ENCODE assay signal across 11 mouse cellular contexts in the genomic region with DNA sequence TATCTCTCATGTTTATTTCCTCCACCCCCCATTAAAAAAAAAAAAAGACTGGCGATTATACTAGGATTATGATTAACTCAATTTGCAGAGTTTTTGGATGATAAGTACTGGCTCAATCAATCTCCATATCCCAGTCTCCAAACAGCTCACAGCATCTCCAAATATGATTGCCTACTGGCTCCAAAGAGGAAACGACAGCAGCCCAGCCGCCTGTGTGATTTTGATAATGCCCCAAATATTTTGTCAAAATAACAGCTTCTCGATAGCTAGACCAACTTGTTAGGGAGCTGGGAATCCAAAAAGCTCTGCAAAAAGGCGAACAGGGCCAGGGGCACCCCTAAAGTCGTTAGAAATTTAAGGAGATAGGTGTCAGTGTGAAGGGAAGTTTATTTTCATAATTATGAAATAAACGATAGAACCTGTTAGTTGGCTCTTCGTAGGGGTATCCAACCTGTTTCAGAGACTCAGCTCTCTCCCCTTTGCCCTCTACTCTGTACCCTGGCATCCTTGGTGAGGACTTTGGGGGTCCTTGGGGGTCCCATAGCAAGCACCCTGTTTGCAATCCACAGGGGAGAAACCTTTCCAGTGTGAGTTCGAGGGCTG. TPM values are rescaled to one million over a fixed set of nuclear protein-coding genes. Genes with fewer than 3 reads are reported as not detected.
A peak's percentile ranks its signal among the peaks of the same experiment; 100 is the strongest.
DNase-seq lines count a peak whose midpoint lies in the region; ATAC-seq and TF ChIP-seq lines count a peak whose summit lies in the region.
"Had no signal": no experiment of that assay in that cellular context is flagged by ENCODE, and none has a peak within 500 bp of the region (broad histone marks: within the 10 kb centered on the region; RNA-seq: fewer than 3 reads in every experiment).

No protein-coding gene starts in this region.

- DNase-seq in intestine, embryonic 14.5 days (ENCODE audit: low spot score) = peak; percentile 78
- DNase-seq in kidney, postnatal 14 days = no peak
- no peak for DNase-seq in right cerebral cortex, postnatal 25 days
- DNase-seq in stomach, postnatal 0 days (ENCODE audit: low spot score) = no peak
- DNase-seq: layer of hippocampus, postnatal 36 days had no signal

- no peak overlapping the region for H3K4me2 ChIP-seq in intestine, embryonic 14.5 days (ENCODE audit: low read length)
- H3K4me2 ChIP-seq in intestine, embryonic 15.5 days (replicated peaks) = no peak overlapping the region
- H3K4me2 ChIP-seq in embryonic facial prominence, embryonic 12.5 days (replicated peaks) = peak overlapping the region; percentile 29
- peak overlapping the region; percentile 41 for H3K4me2 ChIP-seq in hindbrain, embryonic 16.5 days (ENCODE audit: low read length)
- H3K4me2 ChIP-seq in neural tube, embryonic 12.5 days (replicated peaks) = peak overlapping the region; percentile 73
- H3K4me2 ChIP-seq in stomach, postnatal 0 days (replicated peaks; ENCODE audit: low read depth) = no peak overlapping the region
- H3K4me2 ChIP-seq: stomach, embryonic 15.5 days had no signal

- no peaks in the 10 kb centered on the region for H3K9me3 ChIP-seq in intestine, embryonic 14.5 days (ENCODE audit: control insufficient read depth, low read length)
- H3K9me3 ChIP-seq in intestine, embryonic 15.5 days = no peaks in the 10 kb centered on the region
- no peaks in the 10 kb centered on the region for H3K9me3 ChIP-seq in embryonic facial prominence, embryonic 12.5 days
- no peaks in the 10 kb centered on the region for H3K9me3 ChIP-seq in hindbrain, embryonic 16.5 days (ENCODE audit: control insufficient read depth, low read length)
- H3K9me3 ChIP-seq in neural tube, embryonic 12.5 days = no peaks in the 10 kb centered on the region
- no peaks in the 10 kb centered on the region for H3K9me3 ChIP-seq in stomach, postnatal 0 days (ENCODE audit: control insufficient read depth, low read length)
- H3K9me3 ChIP-seq: stomach, embryonic 15.5 days had no signal

- no peaks in the 10 kb centered on the region for H3K36me3 ChIP-seq in intestine, embryonic 14.5 days (ENCODE audit: control insufficient read depth, insufficient read depth, low read length)
- H3K36me3 ChIP-seq in intestine, embryonic 15.5 days = no peaks in the 10 kb centered on the region
- H3K36me3 ChIP-seq in embryonic facial prominence, embryonic 12.5 days = no peaks in the 10 kb centered on the region
- H3K36me3 ChIP-seq in hindbrain, embryonic 16.5 days (ENCODE audit: control insufficient read depth, insufficient read depth, low read length) = no peaks in the 10 kb centered on the region
- H3K36me3 ChIP-seq in neural tube, embryonic 12.5 days = no peaks in the 10 kb centered on the region
- H3K36me3 ChIP-seq in stomach, postnatal 0 days (ENCODE audit: control insufficient read depth, insufficient read depth, low read length) = no peaks in the 10 kb centered on the region
- H3K36me3 ChIP-seq: stomach, embryonic 15.5 days had no signal

- WGBS in intestine, embryonic 14.5 days = 3% methylated on average over 9 of the region's 9 CpGs
- WGBS in intestine, embryonic 15.5 days = 2% methylated on average over 9 of the region's 9 CpGs
- WGBS in embryonic facial prominence, embryonic 12.5 days = 2% methylated on average over 9 of the region's 9 CpGs
- WGBS in hindbrain, embryonic 16.5 days = 3% methylated on average over 9 of the region's 9 CpGs
- 3% methylated on average over 9 of the region's 9 CpGs for WGBS in neural tube, embryonic 12.5 days
- 5% methylated on average over 9 of the region's 9 CpGs for WGBS in stomach, postnatal 0 days

- no peak for TF ChIP-seq EP300 in stomach, postnatal 0 days (optimal IDR thresholded peaks at IDR 0.05)

- peaks cover 100% of the 10 kb centered on the region for H3K27me3 ChIP-seq in intestine, embryonic 14.5 days (replicated peaks; ENCODE audit: control insufficient read depth, insufficient read depth, low read length)
- H3K27me3 ChIP-seq in intestine, embryonic 15.5 days (replicated peaks) = peaks cover 92% of the 10 kb centered on the region
- H3K27me3 ChIP-seq in embryonic facial prominence, embryonic 12.5 days = peaks cover 71% of the 10 kb centered on the region
- peaks cover 13% of the 10 kb centered on the region for H3K27me3 ChIP-seq in hindbrain, embryonic 16.5 days (replicated peaks; ENCODE audit: control insufficient read depth, insufficient read depth, low read length)
- peaks cover 58% of the 10 kb centered on the region for H3K27me3 ChIP-seq in neural tube, embryonic 12.5 days (replicated peaks)
- H3K27me3 ChIP-seq in stomach, postnatal 0 days (ENCODE audit: control insufficient read depth, insufficient read depth, low read length) = peaks cover 39% of the 10 kb centered on the region

- no peak for TF ChIP-seq CTCF in stomach, postnatal 0 days (IDR thresholded peaks at IDR 0.05; ENCODE audit: low read depth)

- no peak overlapping the region for H3K9ac ChIP-seq in intestine, embryonic 14.5 days (ENCODE audit: low read length)
- no peak overlapping the region for H3K9ac ChIP-seq in intestine, embryonic 15.5 days
- H3K9ac ChIP-seq in embryonic facial prominence, embryonic 12.5 days = peak overlapping the region; percentile 52
- H3K9ac ChIP-seq in hindbrain, embryonic 16.5 days (ENCODE audit: low read depth, low read length) = peak overlapping the region; percentile 78
- peak overlapping the region; percentile 92 for H3K9ac ChIP-seq in neural tube, embryonic 12.5 days
- H3K9ac ChIP-seq in stomach, postnatal 0 days (ENCODE audit: low read length) = no peak overlapping the region
- H3K9ac ChIP-seq: stomach, embryonic 15.5 days had no signal

- no peak overlapping the region for H3K27ac ChIP-seq in intestine, embryonic 14.5 days (ENCODE audit: low read depth)
- no peak overlapping the region for H3K27ac ChIP-seq in intestine, embryonic 15.5 days
- H3K27ac ChIP-seq in embryonic facial prominence, embryonic 12.5 days = peak overlapping the region; percentile 31; the same call in 1 of the 2 replicates
- H3K27ac ChIP-seq in hindbrain, embryonic 16.5 days (ENCODE audit: low read depth, low read length) = peak overlapping the region; percentile 82
- H3K27ac ChIP-seq in neural tube, embryonic 12.5 days = peak overlapping the region; percentile 50; the same call in 1 of the 2 replicates
- no peak overlapping the region for H3K27ac ChIP-seq in stomach, postnatal 0 days (replicated peaks)
- H3K27ac ChIP-seq: stomach, embryonic 15.5 days had no signal

- no peak overlapping the region for H3K4me3 ChIP-seq in intestine, embryonic 14.5 days (ENCODE audit: low read depth, low read length)
- H3K4me3 ChIP-seq in intestine, embryonic 15.5 days (replicated peaks) = no peak overlapping the region
- H3K4me3 ChIP-seq in embryonic facial prominence, embryonic 12.5 days = peak overlapping the region; percentile 49
- peak overlapping the region; percentile 57 for H3K4me3 ChIP-seq in hindbrain, embryonic 16.5 days (ENCODE audit: low read length)
- H3K4me3 ChIP-seq in neural tube, embryonic 12.5 days = peak overlapping the region; percentile 69
- no peak overlapping the region for H3K4me3 ChIP-seq in stomach, postnatal 0 days (ENCODE audit: low read depth, low read length)
- H3K4me3 ChIP-seq: stomach, embryonic 15.5 days had no signal

- H3K4me1 ChIP-seq in intestine, embryonic 14.5 days (replicated peaks; ENCODE audit: control insufficient read depth, insufficient read depth, low read length) = peaks cover 14% of the 10 kb centered on the region
- H3K4me1 ChIP-seq in intestine, embryonic 15.5 days (replicated peaks) = peaks cover 25% of the 10 kb centered on the region
- peaks cover 21% of the 10 kb centered on the region; the same call in 1 of the 2 replicates for H3K4me1 ChIP-seq in embryonic facial prominence, embryonic 12.5 days
- H3K4me1 ChIP-seq in hindbrain, embryonic 16.5 days (ENCODE audit: control insufficient read depth, insufficient read depth, low read depth, low read length) = peaks cover 5% of the 10 kb centered on the region; the same call in 1 of the 2 replicates
- H3K4me1 ChIP-seq in neural tube, embryonic 12.5 days = peaks cover 40% of the 10 kb centered on the region
- H3K4me1 ChIP-seq in stomach, postnatal 0 days (replicated peaks; ENCODE audit: control insufficient read depth, insufficient read depth) = 0 out of 2 replicates have a peak, but pooled peaks cover 3% of the 10 kb centered on the region

- ATAC-seq in intestine, embryonic 14.5 days (replicated peaks; ENCODE audit: low FRiP score, low TSS enrichment, low read depth) = no peak
- ATAC-seq in intestine, embryonic 15.5 days = no peak
- no peak for ATAC-seq in embryonic facial prominence, embryonic 12.5 days (ENCODE audit: insufficient number of reproducible peaks, insufficient read depth, low FRiP score, low TSS enrichment)
- ATAC-seq in hindbrain, embryonic 16.5 days = no peak
- ATAC-seq in neural tube, embryonic 12.5 days (ENCODE audit: low FRiP score, low read depth) = no peak
- ATAC-seq in stomach, postnatal 0 days (ENCODE audit: low FRiP score, low TSS enrichment) = no peak
- ATAC-seq: lung, postnatal 0 days had no signal

RNA-seq across cellular contexts. Expression of a gene that starts 2.8 kb away (rescaled TPM):
- not detected in 2 replicates for polyA plus RNA-seq in intestine, embryonic 14.5 days (2014; fragmentation: Nextera tagmentation; extraction: Ambion mirVana)
- polyA plus RNA-seq in intestine, embryonic 15.5 days (2015; fragmentation: Nextera tagmentation; extraction: Ambion mirVana) = not detected in 2 replicates
- polyA plus RNA-seq in embryonic facial prominence, embryonic 12.5 days (2016; fragmentation: Nextera tagmentation; extraction: Ambion mirVana) = 3.7 and 4.9 TPM in 2 replicates
- 7.3 and 7.8 TPM in 2 replicates for polyA plus RNA-seq in hindbrain, embryonic 16.5 days (2015; fragmentation: Nextera tagmentation; extraction: Ambion mirVana)
- polyA plus RNA-seq in neural tube, embryonic 12.5 days (2016; fragmentation: Nextera tagmentation; extraction: Ambion mirVana) = 11.6 and 13.4 TPM in 2 replicates
- polyA plus RNA-seq in stomach, postnatal 0 days (2015; fragmentation: Nextera tagmentation; extraction: Ambion mirVana) = not detected in 2 replicates
- polyA plus RNA-seq: stomach, embryonic 15.5 days had no signal

RNA-seq across cellular contexts. Expression of a gene that starts 12.3 kb away (rescaled TPM):
- polyA plus RNA-seq in intestine, embryonic 14.5 days (2014; fragmentation: Nextera tagmentation; extraction: Ambion mirVana) = not detected in 2 replicates
- polyA plus RNA-seq in intestine, embryonic 15.5 days (2015; fragmentation: Nextera tagmentation; extraction: Ambion mirVana) = not detected in 2 replicates
- polyA plus RNA-seq in embryonic facial prominence, embryonic 12.5 days (2016; fragmentation: Nextera tagmentation; extraction: Ambion mirVana) = not detected in 2 replicates
- polyA plus RNA-seq in hindbrain, embryonic 16.5 days (2015; fragmentation: Nextera tagmentation; extraction: Ambion mirVana) = 0.80 and 0.84 TPM in 2 replicates
- polyA plus RNA-seq in neural tube, embryonic 12.5 days (2016; fragmentation: Nextera tagmentation; extraction: Ambion mirVana) = 0.57 and 0.68 TPM in 2 replicates
- polyA plus RNA-seq in stomach, postnatal 0 days (2015; fragmentation: Nextera tagmentation; extraction: Ambion mirVana) = not detected in 2 replicates
- polyA plus RNA-seq: lung, postnatal 0 days; stomach, embryonic 15.5 days had no signal

RNA-seq across cellular contexts. Expression of a gene that starts 12.6 kb away (rescaled TPM):
- not detected in 2 replicates for polyA plus RNA-seq in intestine, embryonic 14.5 days (2014; fragmentation: Nextera tagmentation; extraction: Ambion mirVana)
- polyA plus RNA-seq in intestine, embryonic 15.5 days (2015; fragmentation: Nextera tagmentation; extraction: Ambion mirVana) = 0.16 TPM in 1 of 2 replicates, not detected in the other
- 4.8 and 5.4 TPM in 2 replicates for polyA plus RNA-seq in embryonic facial prominence, embryonic 12.5 days (2016; fragmentation: Nextera tagmentation; extraction: Ambion mirVana)
- 14.9 and 15.2 TPM in 2 replicates for polyA plus RNA-seq in hindbrain, embryonic 16.5 days (2015; fragmentation: Nextera tagmentation; extraction: Ambion mirVana)
- 11.3 and 14.3 TPM in 2 replicates for polyA plus RNA-seq in neural tube, embryonic 12.5 days (2016; fragmentation: Nextera tagmentation; extraction: Ambion mirVana)
- polyA plus RNA-seq in stomach, postnatal 0 days (2015; fragmentation: Nextera tagmentation; extraction: Ambion mirVana) = not detected in 2 replicates
- polyA plus RNA-seq: lung, postnatal 0 days; stomach, embryonic 15.5 days had no signal

RNA-seq across cellular contexts. Expression of a gene that starts 27.2 kb away (rescaled TPM):
- polyA plus RNA-seq in intestine, embryonic 14.5 days (2014; fragmentation: Nextera tagmentation; extraction: Ambion mirVana) = not detected in 2 replicates
- not detected in 2 replicates for polyA plus RNA-seq in intestine, embryonic 15.5 days (2015; fragmentation: Nextera tagmentation; extraction: Ambion mirVana)
- 0.38 and 0.47 TPM in 2 replicates for polyA plus RNA-seq in embryonic facial prominence, embryonic 12.5 days (2016; fragmentation: Nextera tagmentation; extraction: Ambion mirVana)
- 1.8 and 2.1 TPM in 2 replicates for polyA plus RNA-seq in hindbrain, embryonic 16.5 days (2015; fragmentation: Nextera tagmentation; extraction: Ambion mirVana)
- polyA plus RNA-seq in neural tube, embryonic 12.5 days (2016; fragmentation: Nextera tagmentation; extraction: Ambion mirVana) = 1.3 TPM in 2 replicates
- not detected in 2 replicates for polyA plus RNA-seq in stomach, postnatal 0 days (2015; fragmentation: Nextera tagmentation; extraction: Ambion mirVana)
- polyA plus RNA-seq: lung, postnatal 0 days; stomach, embryonic 15.5 days had no signal

RNA-seq across cellular contexts. Expression of a gene that starts 56.1 kb away (rescaled TPM):
- polyA plus RNA-seq in intestine, embryonic 14.5 days (2014; fragmentation: Nextera tagmentation; extraction: Ambion mirVana) = 21.5 and 24.6 TPM in 2 replicates
- 18.9 and 19.1 TPM in 2 replicates for polyA plus RNA-seq in intestine, embryonic 15.5 days (2015; fragmentation: Nextera tagmentation; extraction: Ambion mirVana)
- polyA plus RNA-seq in embryonic facial prominence, embryonic 12.5 days (2016; fragmentation: Nextera tagmentation; extraction: Ambion mirVana) = 35.3 and 36.5 TPM in 2 replicates
- 31.1 and 33.3 TPM in 2 replicates for polyA plus RNA-seq in hindbrain, embryonic 16.5 days (2015; fragmentation: Nextera tagmentation; extraction: Ambion mirVana)
- 33.0 and 35.0 TPM in 2 replicates for polyA plus RNA-seq in neural tube, embryonic 12.5 days (2016; fragmentation: Nextera tagmentation; extraction: Ambion mirVana)
- polyA plus RNA-seq in stomach, postnatal 0 days (2015; fragmentation: Nextera tagmentation; extraction: Ambion mirVana) = 8.2 and 9.2 TPM in 2 replicates

Comparison
In these comparisons a context has a peak if more than half of its experiments do, and no peak if none do; other contexts are left out.
1. H3K27ac ChIP-seq: peak in embryonic facial prominence, embryonic 12.5 days (single experiment), hindbrain, embryonic 16.5 days (single experiment) and neural tube, embryonic 12.5 days (single experiment); none in intestine, embryonic 14.5 days (single experiment), intestine, embryonic 15.5 days (single experiment) and stomach, postnatal 0 days (single experiment).
2. H3K4me2 ChIP-seq: peak in embryonic facial prominence, embryonic 12.5 days (single experiment), hindbrain, embryonic 16.5 days (single experiment) and neural tube, embryonic 12.5 days (single experiment); none in intestine, embryonic 14.5 days (single experiment), intestine, embryonic 15.5 days (single experiment) and stomach, postnatal 0 days (single experiment).
3. H3K4me3 ChIP-seq: peak in embryonic facial prominence, embryonic 12.5 days (single experiment), hindbrain, embryonic 16.5 days (single experiment) and neural tube, embryonic 12.5 days (single experiment); none in intestine, embryonic 14.5 days (single experiment), intestine, embryonic 15.5 days (single experiment) and stomach, postnatal 0 days (single experiment).
4. H3K9ac ChIP-seq: peak in embryonic facial prominence, embryonic 12.5 days (single experiment), hindbrain, embryonic 16.5 days (single experiment) and neural tube, embryonic 12.5 days (single experiment); none in intestine, embryonic 14.5 days (single experiment), intestine, embryonic 15.5 days (single experiment) and stomach, postnatal 0 days (single experiment).